Mouse (Mus musculus): ENCODE measurements around the gene Slc19a1.

Slc19a1 gene

GRCm38 (mm10) chr10:77031768-77032375 is at the start of gene Slc19a1:
TSS of gene Slc19a1 (plus strand) at chr10:77032241.
- no peak for DNase-seq (ENCODE audit: low read depth, low spot score)

- DNase-seq (ENCODE audit: low read depth, low spot score) = no peak
Measured at GRCm38 (mm10) chr10:76988586-76988985, 43.5 kb upstream of the Slc19a1 start.

GRCm38 (mm10) chr10:76992456-76992855 is 39.6 kb upstream of the Slc19a1 start:
- no peak for DNase-seq (ENCODE audit: low read depth, low spot score)

- DNase-seq (ENCODE audit: low read depth, low spot score) = peak; percentile 14
Measured at GRCm38 (mm10) chr10:76997759-76998513, 34.1 kb upstream of the Slc19a1 start.

GRCm38 (mm10) chr10:77004936-77005335 is 27.1 kb upstream of the Slc19a1 start:
- DNase-seq (ENCODE audit: low read depth, low spot score) = no peak

- DNase-seq (ENCODE audit: low read depth, low spot score) = no peak
Measured at GRCm38 (mm10) chr10:77007433-77008108, 24.5 kb upstream of the Slc19a1 start.

GRCm38 (mm10) chr10:77008109-77008561 is 23.9 kb upstream of the Slc19a1 start:
- DNase-seq (ENCODE audit: low read depth, low spot score) = no peak

GRCm38 (mm10) chr10:77008698-77009097 is 23.3 kb upstream of the Slc19a1 start:
- DNase-seq (ENCODE audit: low read depth, low spot score) = no peak

GRCm38 (mm10) chr10:77011681-77012080 is 20.4 kb upstream of the Slc19a1 start:
- no peak for DNase-seq (ENCODE audit: low read depth, low spot score)

- no peak for DNase-seq (ENCODE audit: low read depth, low spot score)
Measured at GRCm38 (mm10) chr10:77016080-77016479, 16.0 kb upstream of the Slc19a1 start.

- DNase-seq (ENCODE audit: low read depth, low spot score) = no peak
Measured at GRCm38 (mm10) chr10:77016499-77016898, 15.5 kb upstream of the Slc19a1 start.

GRCm38 (mm10) chr10:77017061-77017460 is 15.0 kb upstream of the Slc19a1 start:
- DNase-seq (ENCODE audit: low read depth, low spot score) = no peak

GRCm38 (mm10) chr10:77017662-77018061 is 14.4 kb upstream of the Slc19a1 start:
- DNase-seq (ENCODE audit: low read depth, low spot score) = no peak

- DNase-seq (ENCODE audit: low read depth, low spot score) = peak; percentile 44
Measured at GRCm38 (mm10) chr10:77021399-77022052, 10.5 kb upstream of the Slc19a1 start.

GRCm38 (mm10) chr10:77022301-77023130 is 9.5 kb upstream of the Slc19a1 start:
- no peak for DNase-seq (ENCODE audit: low read depth, low spot score)

- DNase-seq (ENCODE audit: low read depth, low spot score) = no peak
Measured at GRCm38 (mm10) chr10:77024231-77024630, 7.8 kb upstream of the Slc19a1 start.

GRCm38 (mm10) chr10:77026944-77027343 is 5.1 kb upstream of the Slc19a1 start:
- DNase-seq (ENCODE audit: low read depth, low spot score) = no peak

- no peak for DNase-seq (ENCODE audit: low read depth, low spot score)
Measured at GRCm38 (mm10) chr10:77028782-77029296, 3.2 kb upstream of the Slc19a1 start.

GRCm38 (mm10) chr10:77029761-77030160 is 2.3 kb upstream of the Slc19a1 start:
- no peak for DNase-seq (ENCODE audit: low read depth, low spot score)

GRCm38 (mm10) chr10:77030666-77031065 is 1.4 kb upstream of the Slc19a1 start:
- no peak for DNase-seq (ENCODE audit: low read depth, low spot score)
